ENCODE assay signal across 12 mouse cellular contexts in genomic region chr7:99429786-99430185, GRCm38 (mm10). TPM values are rescaled to one million over a fixed set of nuclear protein-coding genes. Genes with fewer than 3 reads are reported as not detected.
A peak's percentile ranks its signal among the peaks of the same experiment; 100 is the strongest.
DNase-seq lines count a peak whose midpoint lies in the region; ATAC-seq and TF ChIP-seq lines count a peak whose summit lies in the region.
"Had no signal": no experiment of that assay in that cellular context is flagged by ENCODE, and none has a peak within 500 bp of the region (broad histone marks: within the 10 kb centered on the region; RNA-seq: fewer than 3 reads in every experiment).

No protein-coding gene starts in this region.

- H3K27me3 ChIP-seq in hindbrain, embryonic 14.5 days (ENCODE audit: control insufficient read depth, insufficient read depth, low read length) = no peaks in the 10 kb centered on the region
- no peaks in the 10 kb centered on the region for H3K27me3 ChIP-seq in hindbrain, embryonic 12.5 days
- no peaks in the 10 kb centered on the region for H3K27me3 ChIP-seq in midbrain, embryonic 13.5 days
- H3K27me3 ChIP-seq in stomach, postnatal 0 days (ENCODE audit: control insufficient read depth, insufficient read depth, low read length) = no peaks in the 10 kb centered on the region
- H3K27me3 ChIP-seq: limb, embryonic 15.5 days had no signal

- H3K9me3 ChIP-seq in hindbrain, embryonic 14.5 days (ENCODE audit: control insufficient read depth, low read length) = no peaks in the 10 kb centered on the region
- H3K9me3 ChIP-seq in hindbrain, embryonic 12.5 days (replicated peaks) = no peaks in the 10 kb centered on the region
- no peaks in the 10 kb centered on the region for H3K9me3 ChIP-seq in midbrain, embryonic 13.5 days
- no peaks in the 10 kb centered on the region for H3K9me3 ChIP-seq in stomach, postnatal 0 days (ENCODE audit: control insufficient read depth, low read length)
- H3K9me3 ChIP-seq: limb, embryonic 15.5 days had no signal

- no peak for TF ChIP-seq CTCF in stomach, postnatal 0 days (IDR thresholded peaks at IDR 0.05; ENCODE audit: low read depth)

- no peak overlapping the region for H3K4me2 ChIP-seq in hindbrain, embryonic 14.5 days (replicated peaks)
- H3K4me2 ChIP-seq in hindbrain, embryonic 12.5 days (replicated peaks) = no peak overlapping the region
- no peak overlapping the region for H3K4me2 ChIP-seq in midbrain, embryonic 13.5 days (replicated peaks)
- no peak overlapping the region for H3K4me2 ChIP-seq in stomach, postnatal 0 days (replicated peaks; ENCODE audit: low read depth)
- H3K4me2 ChIP-seq: limb, embryonic 15.5 days had no signal

- ATAC-seq in hindbrain, embryonic 14.5 days (ENCODE audit: low FRiP score) = peak; percentile 25; the same call in 1 of the 2 replicates
- ATAC-seq in hindbrain, embryonic 12.5 days (ENCODE audit: low FRiP score) = no peak
- ATAC-seq in midbrain, embryonic 13.5 days = peak; percentile 10; the same call in 1 of the 2 replicates
- no peak for ATAC-seq in stomach, postnatal 0 days (ENCODE audit: low FRiP score, low TSS enrichment)
- ATAC-seq: CD4-positive, CD25-positive, alpha-beta regulatory T cell, adult 4 months had no signal

- no peak overlapping the region for H3K4me3 ChIP-seq in hindbrain, embryonic 14.5 days (replicated peaks; ENCODE audit: low read length)
- no peak overlapping the region for H3K4me3 ChIP-seq in hindbrain, embryonic 12.5 days
- no peak overlapping the region for H3K4me3 ChIP-seq in midbrain, embryonic 13.5 days (replicated peaks)
- no peak overlapping the region for H3K4me3 ChIP-seq in stomach, postnatal 0 days (ENCODE audit: low read depth, low read length)
- H3K4me3 ChIP-seq: layer of hippocampus, adult 2 months; limb, embryonic 15.5 days had no signal

- H3K4me1 ChIP-seq in hindbrain, embryonic 14.5 days (replicated peaks; ENCODE audit: control insufficient read depth, insufficient read depth, low read length) = peaks cover 14% of the 10 kb centered on the region
- H3K4me1 ChIP-seq in hindbrain, embryonic 12.5 days = peaks cover 41% of the 10 kb centered on the region
- H3K4me1 ChIP-seq in midbrain, embryonic 13.5 days (replicated peaks) = peaks cover 56% of the 10 kb centered on the region
- 0 out of 2 replicates have a peak, but pooled peaks cover 3% of the 10 kb centered on the region for H3K4me1 ChIP-seq in stomach, postnatal 0 days (replicated peaks; ENCODE audit: control insufficient read depth, insufficient read depth)

- TF ChIP-seq EP300 in stomach, postnatal 0 days (optimal IDR thresholded peaks at IDR 0.05) = no peak

- H3K9ac ChIP-seq in hindbrain, embryonic 14.5 days = no peak overlapping the region
- no peak overlapping the region for H3K9ac ChIP-seq in hindbrain, embryonic 12.5 days
- H3K9ac ChIP-seq in midbrain, embryonic 13.5 days (replicated peaks) = 0 out of 2 replicates have a peak overlapping the region, but pooled peaks have one; percentile 33
- 0 out of 2 replicates have a peak overlapping the region, but pooled peaks have one; percentile 4 for H3K9ac ChIP-seq in stomach, postnatal 0 days (ENCODE audit: low read length)
- H3K9ac ChIP-seq: limb, embryonic 15.5 days had no signal

- peak overlapping the region; percentile 33; the same call in 1 of the 2 replicates for H3K27ac ChIP-seq in hindbrain, embryonic 14.5 days
- no peak overlapping the region for H3K27ac ChIP-seq in hindbrain, embryonic 12.5 days
- H3K27ac ChIP-seq in midbrain, embryonic 13.5 days = peak overlapping the region; percentile 68
- no peak overlapping the region for H3K27ac ChIP-seq in stomach, postnatal 0 days (replicated peaks)
- H3K27ac ChIP-seq: layer of hippocampus, adult 2 months; limb, embryonic 15.5 days had no signal

- H3K36me3 ChIP-seq in hindbrain, embryonic 14.5 days (replicated peaks; ENCODE audit: control insufficient read depth, insufficient read depth) = peaks cover 3% of the 10 kb centered on the region; the same call in 1 of the 2 replicates
- peaks cover 4% of the 10 kb centered on the region; the same call in 1 of the 2 replicates for H3K36me3 ChIP-seq in hindbrain, embryonic 12.5 days
- H3K36me3 ChIP-seq in midbrain, embryonic 13.5 days = peaks cover 14% of the 10 kb centered on the region; the same call in 1 of the 2 replicates
- H3K36me3 ChIP-seq in stomach, postnatal 0 days (ENCODE audit: control insufficient read depth, insufficient read depth, low read length) = no peaks in the 10 kb centered on the region
- H3K36me3 ChIP-seq: limb, embryonic 15.5 days had no signal

- 45% methylated on average over 6 of the region's 6 CpGs for WGBS in hindbrain, embryonic 14.5 days
- 50% methylated on average over 6 of the region's 6 CpGs for WGBS in hindbrain, embryonic 12.5 days
- WGBS in midbrain, embryonic 13.5 days = 31% methylated on average over 6 of the region's 6 CpGs
- WGBS in stomach, postnatal 0 days = 45% methylated on average over 6 of the region's 6 CpGs

- DNase-seq in hindbrain, embryonic 14.5 days (ENCODE audit: low spot score) = no peak
- DNase-seq in testis, postnatal 10 days (ENCODE audit: low spot score) = peak; percentile 60
- no peak for DNase-seq in testis, postnatal 14 days (ENCODE audit: low spot score)
- no peak for DNase-seq in stomach, postnatal 0 days (ENCODE audit: low spot score)
- no peak for DNase-seq in spleen, postnatal 14 days (ENCODE audit: low spot score in 2 of 2)
- no peak for DNase-seq in heart, adult 18-20 months
- DNase-seq: thymus, adult 18-20 months had no signal

RNA-seq across cellular contexts. Expression of gene Klhl35, which starts 36.0 kb away (rescaled TPM):
- polyA plus RNA-seq in hindbrain, embryonic 14.5 days (2014; fragmentation: Nextera tagmentation; extraction: Ambion mirVana) = 4.1 and 4.7 TPM in 2 replicates
- polyA plus RNA-seq in hindbrain, embryonic 12.5 days (2016; fragmentation: Nextera tagmentation; extraction: Ambion mirVana) = 39.2 and 47.1 TPM in 2 replicates
- 9.0 and 17.2 TPM in 2 replicates for polyA plus RNA-seq in midbrain, embryonic 13.5 days (2015; fragmentation: Nextera tagmentation; extraction: Ambion mirVana)
- 0.97 and 1.3 TPM in 2 replicates for polyA plus RNA-seq in stomach, postnatal 0 days (2015; fragmentation: Nextera tagmentation; extraction: Ambion mirVana)
- not detected for total RNA-seq in heart, adult 18-20 months (2021)
- polyA plus RNA-seq: CD4-positive, CD25-positive, alpha-beta regulatory T cell, adult 4 months had no signal

RNA-seq across cellular contexts. Expression of gene Gdpd5, which starts 48.6 kb away (rescaled TPM):
- 37.7 and 46.2 TPM in 2 replicates for polyA plus RNA-seq in hindbrain, embryonic 14.5 days (2014; fragmentation: Nextera tagmentation; extraction: Ambion mirVana)
- 43.8 and 44.5 TPM in 2 replicates for polyA plus RNA-seq in hindbrain, embryonic 12.5 days (2016; fragmentation: Nextera tagmentation; extraction: Ambion mirVana)
- polyA plus RNA-seq in midbrain, embryonic 13.5 days (2015; fragmentation: Nextera tagmentation; extraction: Ambion mirVana) = 42.5 and 46.4 TPM in 2 replicates
- polyA plus RNA-seq in stomach, postnatal 0 days (2015; fragmentation: Nextera tagmentation; extraction: Ambion mirVana) = 8.1 and 9.1 TPM in 2 replicates
- total RNA-seq in heart, adult 18-20 months (2021) = 10 to 100 TPM; 21.9 to 27.0 TPM

RNA-seq across cellular contexts. Expression of gene Rps3, which starts 53.8 kb away (rescaled TPM):
- 445 and 515 TPM in 2 replicates for polyA plus RNA-seq in hindbrain, embryonic 14.5 days (2014; fragmentation: Nextera tagmentation; extraction: Ambion mirVana)
- 512 and 534 TPM in 2 replicates for polyA plus RNA-seq in hindbrain, embryonic 12.5 days (2016; fragmentation: Nextera tagmentation; extraction: Ambion mirVana)
- 531 and 554 TPM in 2 replicates for polyA plus RNA-seq in midbrain, embryonic 13.5 days (2015; fragmentation: Nextera tagmentation; extraction: Ambion mirVana)
- polyA plus RNA-seq in stomach, postnatal 0 days (2015; fragmentation: Nextera tagmentation; extraction: Ambion mirVana) = 688 and 733 TPM in 2 replicates
- 100 to 1,000 TPM; 359 to 372 TPM for total RNA-seq in heart, adult 18-20 months (2021)

Comparison
In these comparisons a context has a peak if more than half of its experiments do, and no peak if none do; other contexts are left out.
1. ATAC-seq: peak in hindbrain, embryonic 14.5 days (single experiment) and midbrain, embryonic 13.5 days (single experiment); none in hindbrain, embryonic 12.5 days (single experiment) and stomach, postnatal 0 days (single experiment).
2. H3K27ac ChIP-seq: peak in hindbrain, embryonic 14.5 days (single experiment) and midbrain, embryonic 13.5 days (single experiment); none in hindbrain, embryonic 12.5 days (single experiment) and stomach, postnatal 0 days (single experiment).
3. H3K9ac ChIP-seq: peak in midbrain, embryonic 13.5 days (single experiment) and stomach, postnatal 0 days (single experiment); none in hindbrain, embryonic 14.5 days (single experiment) and hindbrain, embryonic 12.5 days (single experiment).